Mouse (Mus musculus) gastrocnemius, postnatal 4 days (tissue): ENCODE results near the gene Smchd1. TPM values are rescaled to one million over a fixed set of nuclear protein-coding genes. Genes with fewer than 3 reads are reported as not detected.
"Not testable (repeated sequence)": the region's sequence is repeated elsewhere in the genome, so short reads cannot be mapped to it uniquely, and the experiment has no call there.

Source experiments
- DNase-seq, 2 experiments: peaks; one replicate each; pipeline ENCODE4 v3.0.0; 2021 to 2022; ENCODE audit warnings: low spot score in 2 of 2, mixed read lengths in 2 of 2
- total RNA-seq, 2 experiments: library from RNA; stranded (reverse); gene quantifications; 2 replicates each; pipeline ENCODE4 v1.2.3; 2021

Smchd1 gene
- total RNA-seq, 2 experiments from 2014 or later = 30.4 to 36.2 TPM

GRCm38 (mm10) chr17:71457361-71457760, 17.8 kb downstream of the Smchd1 start:
- DNase-seq = not testable (repeated sequence)

GRCm38 (mm10) chr17:71445191-71445590, 30.0 kb downstream of the Smchd1 start:
- DNase-seq = no peak

DNA sequence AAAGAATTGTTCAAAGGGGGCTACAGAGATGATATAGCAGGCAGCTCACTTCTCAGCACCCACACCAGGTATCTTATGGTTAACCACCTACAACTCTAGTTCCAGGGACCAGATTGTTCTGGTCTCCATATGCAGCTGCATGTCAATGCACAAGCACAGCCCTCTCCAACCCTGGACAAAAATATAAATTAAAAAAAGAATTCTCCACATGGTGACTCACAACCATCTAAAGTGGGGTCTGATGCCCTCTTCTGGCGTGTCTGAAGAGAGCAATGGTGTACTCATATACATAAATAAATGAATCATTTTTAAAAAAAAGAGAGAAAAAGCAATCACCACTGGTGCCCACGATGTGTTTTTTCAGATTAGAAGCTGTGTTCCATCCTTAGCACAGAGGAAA, 30.4 kb downstream of the Smchd1 start:
- no peak for DNase-seq

DNA sequence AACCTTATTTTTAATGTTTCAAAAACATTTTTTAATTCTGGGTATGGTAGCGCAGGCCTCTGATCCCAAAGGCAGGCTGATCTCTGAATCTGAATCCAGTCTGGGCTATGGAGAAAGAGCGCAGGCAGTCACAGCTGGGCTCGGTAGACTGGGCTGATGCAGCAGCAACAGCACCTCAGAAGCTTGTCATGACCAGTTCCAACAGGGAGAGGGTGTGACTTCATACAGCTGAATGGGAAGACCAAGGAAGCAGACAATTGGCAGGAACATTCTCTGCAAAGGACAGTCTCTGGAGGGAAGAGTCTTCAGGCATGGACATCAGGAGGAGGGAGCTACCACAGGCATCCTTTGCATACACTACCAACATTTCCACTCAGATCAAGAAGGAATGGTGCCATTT, 31.0 kb downstream of the Smchd1 start:
- DNase-seq = no peak

DNA sequence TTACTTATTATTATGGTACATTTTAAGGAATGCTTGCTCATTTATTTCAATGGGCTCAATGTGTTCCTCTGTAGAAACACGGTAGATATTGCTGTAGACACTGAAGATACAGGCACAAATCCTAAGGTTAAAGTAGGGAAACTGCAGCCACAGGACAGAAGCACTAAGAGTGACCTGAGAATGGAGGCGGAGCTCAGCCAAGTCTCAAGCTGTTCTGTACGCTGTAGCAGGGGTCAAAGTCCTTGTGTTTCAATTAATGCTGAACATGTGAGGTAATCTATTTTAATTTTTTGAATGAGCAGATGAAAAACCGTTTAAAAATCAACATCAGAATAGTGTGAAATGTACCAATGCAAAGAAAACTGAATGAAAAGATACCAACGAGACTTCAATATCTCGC, 31.9 kb downstream of the Smchd1 start:
- DNase-seq = no peak

GRCm38 (mm10) chr17:71422502-71422901, 52.6 kb downstream of the Smchd1 start:
- DNase-seq = not testable (repeated sequence)

- not testable (repeated sequence) for DNase-seq
Observed at GRCm38 (mm10) chr17:71419448-71419847, 55.7 kb downstream of the Smchd1 start.

DNA sequence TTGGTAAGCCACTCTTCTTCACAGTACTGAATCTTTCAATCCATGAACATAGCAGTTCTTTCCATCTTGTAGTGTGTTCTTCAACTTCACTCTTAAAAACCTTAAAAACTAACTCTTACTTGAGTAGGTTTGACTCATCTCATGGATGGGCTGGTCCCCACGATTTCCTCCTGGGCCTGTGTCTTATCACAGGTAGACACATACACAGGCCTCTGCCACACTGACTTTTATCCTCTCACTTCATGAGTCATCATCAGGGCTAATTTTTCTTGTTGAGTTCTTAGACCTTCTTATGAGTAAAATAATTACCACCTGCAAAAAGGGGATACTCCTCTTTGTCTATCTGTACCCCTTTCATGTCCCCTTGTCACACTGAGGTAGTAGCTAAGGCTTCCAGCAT, 58.1 kb downstream of the Smchd1 start:
- DNase-seq = no peak

DNA sequence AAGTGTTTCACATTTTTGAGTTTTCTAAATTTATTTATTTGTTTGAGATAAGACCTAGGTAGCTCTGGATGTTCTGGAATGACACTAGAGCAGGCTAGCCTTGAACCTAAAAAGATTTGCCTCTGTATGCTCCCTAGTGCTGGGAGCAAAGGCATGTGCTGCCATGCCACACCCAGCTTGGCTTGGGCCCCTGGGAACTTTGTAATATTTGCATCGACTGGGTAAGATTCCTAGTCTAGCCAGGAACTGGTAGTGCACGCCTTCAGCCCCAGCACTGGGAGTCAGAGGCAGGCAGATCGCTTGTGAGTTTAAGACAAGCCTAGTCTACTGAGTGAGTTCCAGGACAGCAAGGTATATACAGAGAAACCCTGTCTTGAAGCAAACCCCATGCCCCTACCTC, 87.7 kb downstream of the Smchd1 start:
- DNase-seq = no peak

- no peak for DNase-seq
Observed at GRCm38 (mm10) chr17:71380346-71380745, 94.8 kb downstream of the Smchd1 start.

- DNase-seq = no peak
Observed at GRCm38 (mm10) chr17:71377901-71378300, 97.2 kb downstream of the Smchd1 start.

- DNase-seq = no peak
Observed at GRCm38 (mm10) chr17:71355526-71355925, 119.6 kb downstream of the Smchd1 start.

- no peak for DNase-seq
Observed at GRCm38 (mm10) chr17:71354205-71354604, 120.9 kb downstream of the Smchd1 start.

GRCm38 (mm10) chr17:71348188-71348587, 127.0 kb downstream of the Smchd1 start:
- DNase-seq = no peak

- no peak for DNase-seq
Observed at GRCm38 (mm10) chr17:71342006-71342405, 133.1 kb downstream of the Smchd1 start.

- no peak for DNase-seq
Observed at GRCm38 (mm10) chr17:71338627-71339026, 136.5 kb downstream of the Smchd1 start.

- no peak for DNase-seq
Observed at GRCm38 (mm10) chr17:71337546-71337945, 137.6 kb downstream of the Smchd1 start.

DNA sequence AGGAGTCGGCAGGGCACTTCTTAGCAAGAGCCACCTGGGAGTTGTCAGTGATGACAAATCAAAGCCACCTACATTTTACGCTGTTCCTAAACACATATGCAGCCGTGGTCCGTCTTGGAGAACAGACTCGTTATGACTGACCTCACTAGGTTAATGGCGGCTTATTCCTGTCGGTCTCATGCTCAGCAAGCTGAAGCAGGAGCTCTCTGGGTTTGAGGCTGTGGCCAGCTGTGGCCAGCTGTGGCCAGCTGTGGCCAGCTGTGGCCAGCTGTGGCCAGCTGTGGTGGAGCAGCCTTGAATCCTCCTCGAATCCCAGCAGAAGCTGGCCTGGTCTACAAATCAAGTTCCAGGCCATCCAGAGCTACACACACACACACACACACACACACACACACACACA, 138.7 kb downstream of the Smchd1 start:
- no peak for DNase-seq

DNA sequence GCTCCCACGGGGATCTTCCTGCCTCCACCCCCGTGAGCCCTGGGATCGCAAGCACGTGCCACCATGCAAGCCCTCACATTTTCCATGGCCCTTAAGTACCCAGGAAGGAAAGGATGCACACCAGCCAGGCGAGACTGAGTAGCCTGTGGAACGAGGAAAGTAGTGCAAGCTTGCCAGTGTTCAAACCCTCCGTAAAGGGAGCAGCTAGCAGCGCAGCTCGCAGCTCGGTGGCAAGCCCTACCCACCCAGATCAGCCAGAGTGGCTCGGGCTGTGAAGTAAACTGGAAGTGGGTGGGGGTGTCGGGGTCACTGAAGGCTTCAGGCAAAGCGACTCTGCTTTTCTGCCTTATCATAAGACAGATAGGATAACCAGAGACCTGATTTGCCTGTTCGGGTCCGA, 142.8 kb downstream of the Smchd1 start:
- no peak for DNase-seq

DNA sequence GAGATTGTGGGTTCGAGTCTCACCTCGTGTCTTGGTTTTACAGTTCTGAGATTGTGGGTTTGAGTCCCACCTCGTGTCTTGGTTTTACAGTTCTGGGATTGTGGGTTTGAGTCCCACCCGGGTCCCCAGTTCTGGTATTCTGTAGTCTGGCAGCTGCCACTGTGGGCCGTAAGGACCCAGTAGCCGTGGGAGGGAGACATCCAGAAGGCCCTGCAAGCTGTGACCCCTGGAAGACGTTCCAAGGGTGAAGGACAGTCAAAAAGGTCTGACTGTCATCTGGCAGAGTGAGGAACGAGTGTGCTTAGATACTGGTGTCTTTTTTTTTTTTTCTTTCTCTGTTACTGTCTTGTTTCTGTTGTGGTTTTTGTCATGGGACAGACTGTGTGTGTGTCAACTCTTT, 154.4 kb downstream of the Smchd1 start:
- not testable (repeated sequence) for DNase-seq

DNA sequence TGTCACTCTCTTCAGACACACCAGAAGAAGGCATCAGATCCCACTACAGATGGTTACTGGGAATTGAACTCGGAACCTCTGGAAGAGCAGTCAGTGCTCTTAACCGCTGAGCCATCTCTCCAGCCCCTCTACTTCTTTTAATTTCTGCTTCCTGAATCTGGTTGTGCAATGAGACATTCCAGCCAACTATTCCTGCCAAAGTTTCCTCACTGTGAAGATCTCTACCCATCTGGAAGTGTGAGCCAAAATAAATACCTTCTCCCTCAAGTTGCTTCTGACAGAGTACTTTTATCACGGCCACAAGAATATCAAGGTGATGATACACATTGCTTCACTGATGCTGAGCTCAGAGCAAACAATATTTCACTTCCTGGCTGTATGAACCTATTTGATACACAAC, 155.8 kb downstream of the Smchd1 start:
- no peak for DNase-seq

DNA sequence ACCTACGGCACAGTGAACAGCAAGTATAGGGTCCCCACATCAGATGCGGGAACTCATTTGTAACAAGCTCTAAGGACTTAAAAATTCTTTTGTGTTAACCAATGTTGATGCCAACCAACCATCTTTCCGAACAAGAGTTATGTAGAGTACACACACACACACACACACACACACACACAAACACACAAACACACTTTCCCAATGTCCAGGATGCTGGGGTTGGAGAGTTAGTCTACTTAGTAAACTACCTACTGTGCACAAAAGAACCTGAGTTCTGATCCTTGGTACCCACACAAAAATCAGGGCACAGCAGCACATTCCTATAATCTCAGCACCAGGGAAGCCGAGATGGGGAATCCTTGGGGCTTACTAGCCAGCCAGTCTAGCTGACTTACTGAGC, 157.6 kb downstream of the Smchd1 start:
- DNase-seq = no peak

- no peak for DNase-seq
Observed at GRCm38 (mm10) chr17:71314315-71314714, 160.8 kb downstream of the Smchd1 start.
